Mouse (Mus musculus) embryo, embryonic 10.5 days (tissue): ENCODE measurements around the gene Nr4a3.

ENCODE experiments used
- DNase-seq: peaks from one replicate; pipeline ENCODE4 v3.0.0-alpha.2; 2015; ENCODE audit warnings: low spot score

Gene Nr4a3

DNA sequence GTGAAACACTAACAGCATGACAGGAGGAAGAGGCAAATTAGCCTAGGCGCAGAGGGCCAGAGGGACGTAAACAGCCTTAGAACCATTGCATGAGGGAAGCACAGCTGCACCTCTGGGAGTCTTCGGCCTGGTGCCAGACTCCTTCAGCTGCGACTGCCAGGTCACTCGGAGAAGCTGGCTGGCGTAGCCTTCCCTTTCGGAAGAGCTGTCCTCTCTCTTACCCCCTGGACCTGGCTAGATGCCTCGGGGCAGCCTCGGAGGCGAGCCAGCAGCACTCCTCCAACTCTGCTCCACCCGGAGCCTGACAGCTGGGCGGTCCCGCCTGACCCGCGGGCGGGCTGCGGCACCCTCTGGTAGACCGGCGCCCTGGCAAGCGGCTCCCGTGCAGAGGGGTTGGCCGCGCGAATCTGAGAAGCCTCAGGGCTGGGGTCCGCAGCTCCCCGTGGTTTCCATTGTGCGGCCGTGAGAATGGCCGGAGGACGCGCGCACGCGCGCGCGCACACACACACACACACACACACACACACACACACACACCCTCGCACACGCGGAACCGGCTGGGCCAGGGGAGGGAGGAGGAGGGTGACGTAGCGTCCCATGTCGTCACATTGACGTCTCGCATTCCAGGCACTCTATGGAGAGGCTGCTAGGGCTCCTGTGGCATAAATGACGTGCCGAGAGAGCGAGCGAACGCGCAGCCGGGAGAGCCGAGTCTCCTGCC lies at the start of gene Nr4a3:
Gene Nr4a3, plus strand, starts transcription at position 663 of the 721 bp plus-strand sequence.
- DNase-seq = peak; percentile 90

DNA sequence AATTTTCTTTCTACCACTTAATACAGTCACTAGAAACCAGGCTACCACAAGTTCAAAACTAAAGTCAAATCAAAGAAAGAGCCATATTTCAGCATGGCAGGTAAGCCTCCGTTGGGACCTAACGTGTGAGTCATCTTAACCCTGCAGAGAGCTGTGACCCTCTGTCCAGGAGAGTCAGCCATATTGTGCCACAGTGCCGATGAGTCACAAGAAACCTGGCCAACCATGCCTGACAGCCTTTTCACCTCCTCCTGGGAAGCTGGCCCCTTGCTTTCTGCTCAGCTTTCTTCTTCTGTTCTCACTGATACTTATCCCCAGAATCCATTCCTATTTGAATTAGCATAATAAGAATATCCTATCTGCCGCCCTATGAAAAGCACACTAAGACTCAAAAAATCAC lies 42.0 kb upstream of the Nr4a3 start:
- no peak for DNase-seq

DNA sequence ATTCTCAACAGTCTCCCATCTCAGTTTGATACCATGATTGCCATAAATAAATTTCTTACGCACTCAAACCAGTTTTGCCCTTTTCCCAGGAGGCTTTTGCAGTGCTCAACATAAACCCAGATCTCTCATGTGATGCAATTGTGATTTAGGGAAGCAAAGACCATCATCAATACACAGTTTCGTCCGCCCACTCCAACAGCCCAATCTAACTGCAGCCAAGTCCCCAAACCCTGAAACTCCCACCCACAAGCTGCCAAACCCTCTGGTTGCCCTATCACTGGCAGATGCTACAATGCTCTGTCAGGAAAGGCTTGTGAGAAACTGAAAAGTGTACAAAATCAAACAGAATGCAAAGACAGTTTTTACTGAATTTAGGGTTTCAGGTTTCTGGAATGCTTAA lies 41.5 kb upstream of the Nr4a3 start:
- DNase-seq = no peak

DNA sequence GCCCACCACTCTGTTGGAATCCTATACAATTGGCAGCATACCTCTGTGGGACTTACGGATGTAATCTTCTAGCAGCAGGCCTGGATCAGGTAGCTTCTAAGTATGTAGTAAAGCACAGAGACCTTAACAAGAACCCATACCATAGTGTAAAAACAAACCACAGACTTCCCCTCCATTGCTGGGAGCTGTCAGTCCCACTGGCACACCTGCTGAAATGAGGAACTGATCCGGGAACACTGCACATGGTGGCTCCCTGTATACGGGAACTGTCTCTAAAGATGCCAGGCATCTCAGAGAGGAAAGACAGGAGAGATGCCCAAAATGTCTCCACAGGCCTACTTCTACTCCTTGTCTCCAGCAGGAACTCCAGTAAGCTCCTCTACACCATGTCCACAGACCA lies 38.6 kb upstream of the Nr4a3 start:
- no peak for DNase-seq

DNA sequence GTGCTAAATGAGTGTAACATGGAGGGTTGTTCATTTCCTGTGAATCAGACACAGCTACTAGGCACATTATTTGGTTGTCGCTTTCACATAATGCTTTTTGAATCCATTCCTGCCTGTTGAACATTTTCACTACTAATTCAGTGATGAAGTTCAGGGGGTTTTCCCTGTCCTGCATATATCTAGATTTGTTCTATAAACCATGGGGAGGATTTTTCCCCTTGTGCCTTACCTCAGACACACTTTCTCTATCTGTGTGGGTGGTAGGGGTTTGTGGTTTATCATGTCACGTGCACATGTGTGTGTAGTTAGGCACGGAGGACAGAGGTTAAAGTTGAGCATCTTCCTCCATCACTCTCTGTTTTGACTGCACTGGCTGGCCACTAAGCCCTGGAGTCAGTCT lies 32.7 kb upstream of the Nr4a3 start:
- no peak for DNase-seq

DNA sequence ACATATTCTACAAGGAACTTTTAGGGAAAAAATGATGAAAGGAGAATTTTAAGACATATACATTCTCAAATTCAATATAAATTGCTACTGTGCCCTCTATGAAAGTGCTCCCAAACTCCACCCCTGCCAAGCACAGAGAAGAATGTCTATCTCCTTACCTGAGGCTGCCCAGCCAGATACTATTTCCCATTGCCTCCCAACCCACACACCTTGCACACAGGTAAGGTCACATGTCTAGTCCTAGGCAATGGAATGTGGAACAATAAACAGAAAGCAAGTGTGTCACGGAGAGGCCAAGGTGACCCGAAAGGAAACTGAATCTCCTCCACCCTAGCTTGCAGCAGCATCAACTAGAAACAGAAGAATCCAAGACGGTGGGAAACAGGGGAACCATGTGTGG lies 22.0 kb upstream of the Nr4a3 start:
- DNase-seq = no peak

DNA sequence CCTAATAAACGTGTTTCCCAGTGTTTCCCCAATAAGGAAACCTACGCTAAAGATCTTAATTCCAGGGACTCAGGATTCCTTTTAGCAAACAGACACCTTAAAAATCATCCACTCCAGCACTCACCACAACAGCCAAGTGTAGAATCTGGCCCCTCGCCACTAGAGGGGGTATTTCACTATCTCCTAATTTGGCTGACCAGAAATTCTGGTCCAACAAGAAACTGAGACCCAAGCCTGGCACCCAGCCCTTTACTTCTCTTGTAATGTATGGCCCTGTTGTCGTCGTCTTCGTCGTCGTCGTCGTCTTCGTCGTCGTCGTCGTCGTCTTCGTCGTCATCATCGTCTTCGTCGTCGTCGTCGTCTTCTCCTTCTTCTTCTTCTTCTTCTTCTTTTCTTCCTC lies 15.3 kb upstream of the Nr4a3 start:
- DNase-seq = peak; percentile 46

DNA sequence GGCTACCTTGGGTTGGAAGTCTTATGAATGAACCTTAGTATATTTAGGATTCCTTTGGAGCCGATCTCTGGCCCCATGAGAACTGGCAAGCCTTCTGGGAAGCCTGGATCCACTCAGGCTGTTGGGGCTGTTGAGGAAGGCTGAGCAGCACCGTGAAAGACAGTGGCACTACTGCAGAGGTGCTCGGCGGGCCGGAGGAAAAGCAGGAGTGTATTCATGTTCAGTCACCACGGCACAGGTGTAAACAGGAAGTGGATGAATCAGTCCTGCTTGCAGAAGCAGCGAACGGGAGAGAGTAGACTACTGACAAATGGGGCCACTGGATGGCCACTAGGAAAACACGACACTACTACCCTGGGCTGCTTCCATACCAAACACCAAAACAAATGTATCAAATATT lies 10.7 kb upstream of the Nr4a3 start:
- DNase-seq = no peak

DNA sequence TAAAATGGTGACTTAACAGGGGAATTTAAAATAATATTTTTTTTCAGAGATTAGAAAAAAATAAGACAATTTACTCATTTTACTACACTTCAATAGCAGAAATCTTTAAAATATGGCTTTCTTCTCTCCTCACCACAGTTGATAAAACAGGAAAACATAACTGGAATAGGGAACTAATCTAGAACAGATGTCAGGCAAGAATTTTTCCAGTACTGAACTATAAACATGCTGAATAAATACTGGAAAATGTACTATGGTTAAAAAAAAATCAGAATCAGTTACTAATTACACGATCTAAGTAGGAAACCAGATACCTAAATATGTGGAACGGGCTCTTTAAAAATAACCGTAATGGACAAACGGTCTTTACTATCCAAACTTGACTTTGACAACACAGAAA lies 7.3 kb upstream of the Nr4a3 start:
- no peak for DNase-seq

DNA sequence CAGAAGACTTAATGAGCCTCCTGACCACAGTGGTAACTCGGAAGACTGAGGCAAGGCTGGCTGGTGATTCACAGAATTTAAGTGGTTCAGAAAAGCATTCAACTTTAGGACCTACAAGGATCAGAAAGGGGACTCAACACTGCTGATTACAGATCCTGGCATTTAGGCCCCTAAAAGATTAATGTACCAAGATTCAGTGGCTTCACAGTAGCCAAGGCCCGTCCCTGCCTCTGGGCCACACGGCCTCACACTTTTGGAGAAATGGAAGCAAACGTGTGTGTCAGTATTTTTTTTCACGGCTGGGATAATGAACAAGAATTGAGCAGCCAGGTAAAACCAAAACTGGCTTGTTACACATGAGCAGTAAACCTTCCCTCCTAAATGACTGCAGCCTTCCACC lies 6.1 kb upstream of the Nr4a3 start:
- DNase-seq = no peak

DNA sequence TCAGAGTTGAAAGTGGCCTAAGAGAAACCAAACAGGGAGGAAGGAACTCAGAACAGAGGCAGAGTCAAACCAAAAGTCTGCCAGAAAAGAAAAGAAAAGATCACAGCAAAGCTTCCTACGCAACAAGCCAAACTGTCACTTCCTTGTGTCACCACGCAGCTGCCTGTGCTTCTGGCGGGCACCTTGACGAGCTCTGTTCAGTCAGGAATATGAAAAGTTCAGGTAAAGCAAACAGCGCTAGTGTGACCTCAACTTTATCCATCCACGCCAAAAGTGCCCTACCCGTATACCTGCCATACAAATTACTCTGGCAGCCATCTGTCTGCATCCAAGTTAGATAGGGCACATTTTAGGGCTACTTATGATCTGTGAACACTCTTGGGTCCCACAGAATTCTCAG lies 5.2 kb upstream of the Nr4a3 start:
- no peak for DNase-seq

DNA sequence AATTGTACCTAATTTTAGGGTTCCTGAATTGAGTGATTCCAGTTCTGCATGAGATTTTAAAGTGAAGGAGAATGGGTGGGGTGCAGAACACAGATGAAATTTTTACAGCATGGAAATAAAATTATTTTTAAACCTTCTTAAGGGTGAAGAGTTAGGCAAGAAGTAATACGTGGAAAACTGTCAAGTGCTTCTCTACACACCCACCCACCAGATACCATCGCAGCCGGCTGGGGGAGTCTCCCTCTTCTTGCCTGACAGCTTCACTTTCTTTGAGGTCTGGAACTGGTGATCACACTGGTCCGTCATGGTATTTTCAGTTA lies 2.5 kb upstream of the Nr4a3 start:
- no peak for DNase-seq

DNA sequence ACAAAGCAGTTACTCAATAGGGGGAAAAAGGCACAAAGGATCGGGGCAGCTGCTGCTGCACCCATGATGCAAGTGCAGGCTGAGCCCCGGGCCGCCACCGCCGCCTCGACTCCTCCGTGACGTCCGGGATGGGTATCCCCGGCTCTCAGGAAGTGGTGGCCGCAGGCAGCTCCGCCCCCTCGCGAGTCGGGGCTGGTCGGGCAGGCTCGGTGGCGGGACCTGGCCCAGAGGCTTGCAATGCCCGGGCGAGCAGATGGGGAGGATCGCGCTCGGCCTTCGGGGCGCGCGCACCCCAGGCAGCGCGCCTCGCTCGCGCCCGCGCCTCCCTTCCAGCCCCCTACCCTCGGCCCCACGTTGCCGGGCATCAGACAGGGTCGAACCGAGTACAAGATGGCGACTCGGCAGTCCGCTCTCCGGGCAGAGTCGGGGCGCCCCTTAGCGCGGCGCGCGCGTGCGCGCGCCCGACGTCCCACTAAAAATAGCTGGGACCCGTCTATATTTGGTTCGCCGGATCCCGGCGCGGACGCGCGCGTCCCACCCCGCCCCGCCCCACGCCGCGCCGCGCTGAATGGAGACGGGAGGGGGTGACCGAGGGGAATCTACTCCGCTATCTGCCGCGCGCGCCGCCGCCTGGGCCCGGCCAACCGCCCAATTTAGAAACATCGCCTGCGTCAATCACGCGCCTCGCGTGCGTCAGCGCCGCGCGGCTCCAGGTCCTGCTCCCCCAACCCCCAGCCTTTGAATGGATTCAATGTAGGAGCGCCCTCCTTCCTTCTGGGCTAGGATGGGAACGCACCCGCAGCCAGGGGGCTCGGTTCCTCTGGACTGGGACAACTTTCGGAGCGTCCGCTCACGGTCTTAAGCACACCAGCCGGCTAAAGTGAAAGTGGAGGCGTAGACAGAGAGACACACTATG lies 1.9 kb upstream of the Nr4a3 start:
- peak; percentile 95 for DNase-seq

DNA sequence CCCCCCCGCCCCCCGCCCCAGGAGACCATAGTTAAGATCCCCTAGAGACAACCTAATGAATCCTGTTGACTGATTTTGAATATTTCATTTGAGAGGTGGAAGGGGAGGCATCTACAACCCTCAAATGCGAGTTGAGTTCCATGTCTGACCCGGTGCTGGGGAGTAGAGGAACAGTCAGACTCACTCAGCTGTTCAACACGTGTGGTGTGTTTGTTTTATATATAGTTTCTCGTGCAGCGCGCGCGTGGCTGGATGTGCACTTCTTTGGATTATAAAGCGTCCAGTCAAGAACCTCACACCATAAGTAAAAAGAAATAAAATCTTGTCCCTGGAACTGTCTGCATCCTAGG lies 837 bp upstream of the Nr4a3 start:
- peak; percentile 64 for DNase-seq

DNA sequence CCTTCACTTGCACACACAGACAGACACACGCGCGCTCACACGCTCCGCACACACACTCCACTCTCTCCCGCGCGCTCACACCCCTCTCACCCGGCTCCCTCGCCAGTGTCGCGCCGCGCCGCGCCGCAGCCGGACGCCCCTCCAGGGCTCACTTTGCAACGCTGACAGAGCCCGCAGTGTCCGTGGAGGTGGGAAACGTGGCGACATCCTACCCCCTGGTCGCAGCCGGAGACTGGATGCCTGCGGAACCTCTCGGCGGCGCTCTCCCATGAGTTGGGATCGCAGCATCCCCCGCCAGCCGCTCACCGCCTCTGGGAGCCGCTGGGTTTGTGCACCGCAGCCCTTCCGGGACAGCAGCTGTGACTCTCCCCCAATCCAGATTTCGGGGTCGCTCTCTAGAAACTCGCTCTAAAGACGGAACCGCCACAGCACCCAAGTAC lies 348 bp downstream of the Nr4a3 start:
- peak; percentile 62 for DNase-seq

DNA sequence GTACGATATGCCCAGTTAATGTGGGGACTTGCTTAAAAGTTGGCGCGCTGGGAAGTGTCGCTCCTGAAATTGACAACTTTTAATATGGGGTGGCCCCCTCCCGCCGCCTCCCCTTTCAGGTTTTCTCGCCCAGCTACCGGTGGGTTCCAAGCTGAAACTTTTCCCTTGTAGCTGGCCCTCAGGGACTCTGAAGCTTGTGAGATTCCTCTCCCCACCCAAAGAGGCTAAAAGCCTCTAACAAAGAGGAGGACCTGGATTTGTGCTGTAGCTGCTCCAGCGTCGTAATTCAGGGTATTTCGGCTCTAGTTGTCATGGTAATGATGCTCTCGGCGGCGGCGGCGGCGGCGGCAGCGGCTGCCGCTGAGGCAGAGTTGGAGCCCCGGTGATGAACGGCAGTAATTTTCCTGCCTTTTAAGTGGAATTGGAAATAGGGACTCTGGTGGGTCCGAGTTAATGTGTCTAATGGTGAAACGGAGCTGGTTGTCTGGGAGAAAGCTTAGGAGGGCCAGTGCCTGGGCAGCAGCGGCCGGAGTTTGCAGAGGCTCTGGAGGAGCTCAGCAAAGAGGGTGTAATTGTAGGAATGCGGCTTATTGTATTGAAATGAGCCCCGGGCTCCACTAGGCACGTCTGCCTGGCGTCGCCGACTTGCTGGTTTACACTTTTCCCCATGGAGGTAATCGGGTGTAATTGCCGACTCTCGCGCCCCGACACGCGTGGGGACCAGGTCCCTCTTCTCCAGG lies 938 bp downstream of the Nr4a3 start:
- peak; percentile 77 for DNase-seq

DNA sequence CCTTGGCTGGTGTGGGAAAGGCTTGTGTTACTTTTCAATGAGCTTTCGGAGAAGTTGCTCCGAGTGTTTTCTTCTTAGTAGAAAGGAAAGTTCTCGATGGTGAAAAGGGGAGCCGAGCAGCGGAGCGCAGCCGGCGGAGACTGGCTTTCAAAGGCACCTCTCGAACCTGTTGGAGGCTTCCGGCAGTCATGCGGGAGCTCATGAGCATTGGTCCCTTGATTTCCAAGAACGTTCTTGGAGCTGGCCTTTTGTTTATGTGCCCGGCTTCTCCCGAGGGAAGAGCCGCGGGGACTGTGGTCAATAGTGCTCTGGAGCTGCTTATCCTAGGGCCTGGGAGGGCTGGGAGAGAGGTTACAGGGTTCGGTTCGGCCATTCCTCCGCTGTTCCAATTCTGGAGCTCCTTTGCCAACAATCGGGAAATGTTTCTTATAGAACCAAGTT lies 1.5 kb downstream of the Nr4a3 start:
- DNase-seq = peak; percentile 55

DNA sequence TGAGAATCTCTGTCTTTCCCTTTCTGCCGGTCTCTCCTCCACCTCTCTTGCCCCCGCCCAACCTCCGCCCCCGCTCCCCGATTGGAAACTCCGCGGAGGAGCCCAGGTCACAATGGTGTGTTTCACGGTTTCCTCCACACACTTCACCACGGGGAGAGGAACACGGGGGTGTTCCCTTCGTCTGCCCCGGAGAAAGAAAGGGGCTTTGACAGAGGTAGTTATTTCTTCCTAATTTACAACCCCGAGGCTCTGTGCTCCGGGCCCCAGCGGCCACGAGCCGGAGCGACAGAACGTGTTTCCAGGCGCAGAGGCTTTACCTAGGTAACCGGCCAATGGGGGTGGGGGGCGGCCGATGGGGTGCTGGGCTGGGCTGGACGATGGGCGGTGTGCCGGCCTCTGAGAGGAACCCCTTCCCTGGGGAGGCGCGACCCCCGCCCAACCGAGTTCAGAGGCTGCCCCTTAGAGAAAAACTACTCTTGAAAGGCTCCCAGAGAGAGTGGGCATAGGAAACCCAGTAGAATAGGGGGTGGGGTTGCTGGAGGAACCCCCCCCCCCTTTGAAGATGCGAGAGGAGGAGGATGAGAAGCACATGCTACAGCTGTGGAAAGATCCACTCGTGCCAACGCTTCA lies 2.3 kb downstream of the Nr4a3 start:
- DNase-seq = peak; percentile 66

DNA sequence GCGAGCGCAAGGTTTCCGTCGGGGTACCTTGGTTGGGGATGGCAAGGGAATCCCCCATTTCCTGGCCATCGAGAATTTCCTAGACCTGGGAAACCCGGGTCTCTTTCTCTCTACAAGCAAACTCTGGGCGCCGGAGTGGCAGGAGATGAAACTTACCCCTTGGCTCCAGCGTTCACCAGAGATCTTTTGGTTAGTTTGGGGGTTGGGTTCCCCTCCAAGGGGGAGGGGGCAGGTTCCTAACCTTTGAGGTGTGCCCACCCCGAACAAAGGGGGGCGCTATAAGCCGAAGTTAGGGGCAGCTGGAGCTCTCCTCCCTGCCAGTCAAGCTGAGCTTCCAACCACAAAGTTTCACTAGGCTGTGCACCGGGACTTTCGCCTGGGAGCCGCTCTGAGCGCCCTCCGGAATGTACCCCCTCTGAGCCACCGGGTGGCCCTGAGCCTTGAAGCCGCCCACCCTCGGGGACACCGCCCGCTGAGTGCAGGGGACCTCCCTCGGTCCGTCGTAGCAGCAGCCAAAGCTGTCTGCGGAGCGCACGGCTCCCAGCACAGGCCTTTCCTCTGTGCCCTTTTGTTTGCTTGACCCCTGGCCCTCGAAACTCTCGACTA lies 2.9 kb downstream of the Nr4a3 start:
- peak; percentile 82 for DNase-seq

DNA sequence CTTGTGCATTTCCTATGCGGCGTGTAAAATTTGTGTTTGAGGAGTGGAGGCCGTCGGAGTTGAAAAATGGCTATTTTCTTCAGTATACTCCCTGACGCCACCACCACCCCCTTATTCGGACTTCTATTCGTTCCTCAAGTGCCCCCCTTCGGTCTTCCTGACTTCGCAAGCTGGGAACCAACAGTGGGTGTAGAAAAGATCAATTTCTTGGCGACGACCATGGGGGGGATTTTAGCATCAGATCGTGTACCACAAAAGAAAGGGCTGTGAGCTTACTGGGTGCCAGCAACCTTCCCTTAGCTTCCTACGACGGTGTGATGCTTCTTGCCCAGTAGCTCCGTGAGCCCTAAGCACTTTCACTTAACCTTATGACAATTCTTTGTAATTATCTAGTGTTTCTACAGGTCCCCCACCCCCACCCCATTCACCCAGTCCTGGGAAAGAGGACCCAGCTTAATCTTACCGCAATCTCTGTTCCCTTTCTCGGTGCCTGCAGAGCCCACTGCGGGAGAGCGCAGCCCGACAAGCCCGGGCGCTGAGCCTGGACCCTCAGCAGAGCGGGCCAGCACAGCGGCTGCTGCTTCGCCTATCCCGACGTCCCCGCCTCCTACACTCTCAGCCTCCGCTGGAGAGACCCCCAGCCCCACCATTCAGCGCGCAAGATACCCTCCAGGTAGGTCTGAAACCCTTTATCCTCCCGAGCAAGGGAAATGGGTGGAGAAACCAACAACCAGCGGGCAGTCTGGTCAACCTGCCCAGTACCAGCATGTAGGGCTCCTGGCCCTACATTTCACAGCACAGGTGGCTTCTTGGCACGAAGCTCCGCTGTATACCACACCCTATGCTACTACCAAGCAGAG lies 3.7 kb downstream of the Nr4a3 start:
- peak; percentile 42 for DNase-seq

DNA sequence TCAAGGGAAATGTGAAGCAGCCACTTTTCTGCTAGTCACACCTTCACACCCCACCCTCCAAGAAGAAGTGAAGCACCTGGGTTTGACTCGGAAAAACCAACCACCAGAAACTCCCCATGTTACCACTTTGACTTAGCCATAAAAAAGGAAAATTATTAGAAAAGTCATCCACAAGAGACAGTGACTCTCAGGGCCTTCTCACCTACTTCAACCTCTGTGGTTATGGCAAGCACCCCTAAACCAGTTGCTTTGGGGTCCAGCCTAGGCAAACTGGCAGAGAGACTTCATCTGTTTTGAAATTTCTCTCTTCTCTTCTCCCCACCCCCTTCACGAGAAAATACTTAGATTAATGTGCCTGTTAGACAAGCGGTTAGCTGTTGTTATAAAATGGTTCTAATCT lies 5.1 kb downstream of the Nr4a3 start:
- no peak for DNase-seq
